Mouse (Mus musculus) liver, adult 2 months (tissue): ENCODE measurements around the gene Olfr1281. TPM values are rescaled to one million over a fixed set of nuclear protein-coding genes. Genes with fewer than 3 reads are reported as not detected.
"Not testable (repeated sequence)": the region's sequence is repeated elsewhere in the genome, so short reads cannot be mapped to it uniquely, and the experiment has no call there.

Source experiments
- DNase-seq: peaks from one replicate; pipeline ENCODE4 v3.0.0-alpha.2; 2011; ENCODE audit warnings: low read depth, low spot score; ENCODE audit errors: extremely low read depth
- H3K27ac ChIP-seq: fragments of 200-500 bp; replicated peaks from 2 replicates; pipeline ENCODE4 v1.5.1; 2012; ENCODE audit warnings: low read depth, mild to moderate bottlenecking, control low read depth, inconsistent platforms, low read length; ENCODE audit not compliant: insufficient read depth
- H3K27me3 ChIP-seq: fragments of 200-500 bp; 2 replicates; pipeline ENCODE4 v1.6.1; 2012; ENCODE audit warnings: mild to moderate bottlenecking, moderate library complexity, low read length, inconsistent platforms; ENCODE audit not compliant: control insufficient read depth, insufficient read depth
- H3K36me3 ChIP-seq: fragments of 200-500 bp; 2 replicates; pipeline ENCODE4 v1.6.1; 2012; ENCODE audit warnings: low read length, inconsistent platforms; ENCODE audit not compliant: control insufficient read depth, insufficient read depth
- H3K4me1 ChIP-seq: fragments of 200-500 bp; 2 replicates; pipeline ENCODE4 v1.6.1; 2011; ENCODE audit warnings: low read length; ENCODE audit not compliant: control insufficient read depth, insufficient read depth
- H3K4me3 ChIP-seq: fragments of 200-500 bp; 2 replicates; pipeline ENCODE4 v1.5.1; 2011; ENCODE audit warnings: low read depth, mild to moderate bottlenecking, control low read depth, low read length, moderate library complexity; ENCODE audit not compliant: insufficient read depth
- H3K79me2 ChIP-seq: fragments of 200-500 bp; 2 replicates; pipeline ENCODE4 v1.6.1; 2012; ENCODE audit warnings: inconsistent platforms, mild to moderate bottlenecking, low read length, moderate library complexity; ENCODE audit not compliant: control insufficient read depth, insufficient read depth
- H3K9ac ChIP-seq: fragments of 200-500 bp; 2 replicates; pipeline ENCODE4 v1.6.1; 2012; ENCODE audit warnings: low read depth, mild to moderate bottlenecking, control low read depth, inconsistent platforms, low read length
- CTCF ChIP-seq: fragments of 200-500 bp; IDR thresholded peaks from 2 replicates; pipeline ENCODE4 v1.5.1; 2011; ENCODE audit warnings: low read depth, low read length, control low read depth
- POLR2A ChIP-seq: fragments of 200-500 bp; IDR thresholded peaks from 2 replicates; pipeline ENCODE4 v1.6.1; 2011; ENCODE audit warnings: low read length, control low read depth; ENCODE audit not compliant: insufficient read depth; ENCODE audit errors: extremely low read depth
- WGBS: fragments of 180-500 bp; shearing (Covaris S2); methylation state at CpG from one replicate; pipeline ENCODE4 v1.1.7; 2018; 5-methylcytosine and 5-hydroxymethylcytosine counted together
- polyA plus RNA-seq: library from polyadenylated mRNA; depleted of rRNA; stranded (reverse); fragments of >200 nt; gene quantifications from 2 replicates; pipeline ENCODE4 v1.2.3, GENCODE M21; 2012; rRNA removed
- total RNA-seq: library from RNA; depleted of rRNA; stranded (reverse); fragments of >200 nt; gene quantifications from 2 replicates; pipeline ENCODE4 v1.2.3, GENCODE M21; 2014; rRNA removed

The Olfr1281 gene
- not detected in 2 replicates for total RNA-seq
- polyA plus RNA-seq, result not detected in 2 replicates

DNA sequence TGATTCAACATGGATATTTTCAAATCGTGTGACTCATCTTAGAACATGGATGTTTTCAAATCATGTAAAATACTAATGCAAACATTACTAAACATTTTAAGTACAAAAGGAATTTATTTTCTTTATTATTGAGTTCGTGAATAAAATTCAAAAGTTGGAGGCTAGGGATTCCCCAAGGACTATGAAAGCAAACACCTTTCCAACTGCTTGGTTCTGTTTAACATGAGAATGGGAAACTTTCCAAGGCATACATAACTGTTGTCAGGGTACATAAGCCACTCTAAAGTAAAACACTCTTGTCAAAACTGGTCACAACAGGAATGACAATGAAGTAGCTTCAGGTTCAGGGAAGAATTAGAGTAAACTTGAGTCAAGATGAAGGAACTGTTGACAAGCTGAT is at the start of gene Olfr1281:
Gene Olfr1281, plus strand, starts transcription at position 301 of the 400 bp plus-strand sequence.
- Histone ChIP-seq H3K27me3 (no peaks in the 10 kb centered on the region), H3K79me2 (no peaks in the 10 kb centered on the region), H3K36me3 (no peaks in the 10 kb centered on the region), H3K9ac (no peak within 1 kb of the TSS), H3K27ac (no peak within 1 kb of the TSS), H3K4me1 (no peaks in the 10 kb centered on the region), H3K4me3 (no peak within 1 kb of the TSS)
- 52% methylated on average over 2 of the region's 2 CpGs for WGBS
- no peak for TF ChIP-seq CTCF
- no peak for TF ChIP-seq POLR2A
- DNase-seq, result no peak

DNA sequence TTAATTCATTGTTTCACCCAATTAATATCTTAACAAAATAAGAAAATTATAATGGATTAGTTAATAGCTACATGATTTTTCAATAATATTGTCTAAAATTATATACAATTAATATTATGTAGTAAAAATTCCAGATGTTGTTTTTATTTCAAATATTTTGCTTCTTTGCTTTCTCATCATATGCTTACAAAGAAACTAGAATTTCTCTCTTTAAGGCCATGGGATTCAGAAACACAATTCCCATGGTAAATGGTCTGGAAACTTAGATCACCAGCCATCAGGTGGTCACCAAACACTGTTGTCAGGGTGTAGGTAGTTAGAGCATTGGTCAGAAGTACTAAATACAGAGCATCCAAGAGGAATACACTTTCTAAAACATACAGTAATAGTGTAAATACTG is 36.5 kb upstream of the Olfr1281 start, which contains the start of gene Olfr1278:
Gene Olfr1278, plus strand, starts transcription at position 301 of the 400 bp plus-strand sequence.
- no peak for TF ChIP-seq CTCF
- Histone ChIP-seq H3K4me1 (no peaks in the 10 kb centered on the region), H3K27me3 (no peaks in the 10 kb centered on the region), H3K36me3 (no peaks in the 10 kb centered on the region), H3K9ac (no peak within 1 kb of the TSS), H3K4me3 (no peak within 1 kb of the TSS), H3K79me2 (no peaks in the 10 kb centered on the region), H3K27ac (no peak within 1 kb of the TSS)
- no peak for DNase-seq

DNA sequence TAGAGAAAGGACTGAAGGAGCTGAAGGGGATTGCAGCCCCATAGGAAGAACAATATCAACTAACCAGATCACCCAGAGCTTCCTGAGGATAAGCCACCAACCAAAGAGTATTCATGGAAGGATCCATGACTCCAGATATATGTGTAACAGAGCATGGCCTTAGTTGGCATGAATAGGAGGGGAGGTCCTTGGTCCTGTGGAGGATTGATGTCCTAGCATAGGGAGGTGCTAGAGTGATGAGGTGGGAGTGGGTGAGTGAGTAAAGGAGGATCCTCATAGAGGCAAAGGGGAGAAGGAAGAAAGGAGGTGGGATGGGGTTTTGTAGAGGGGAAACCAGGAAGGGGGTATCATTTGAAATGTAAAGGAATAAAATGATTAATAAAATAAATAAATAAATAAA is 27.8 kb upstream of the Olfr1281 start:
- no peaks in the 10 kb centered on the region for H3K4me1 ChIP-seq
- H3K79me2 ChIP-seq, result no peaks in the 10 kb centered on the region
- TF ChIP-seq POLR2A, result no peak
- no peak for TF ChIP-seq CTCF
- no peak overlapping the region for H3K27ac ChIP-seq
- DNase-seq, result no peak
- no peak overlapping the region for H3K9ac ChIP-seq
- H3K36me3 ChIP-seq, result no peaks in the 10 kb centered on the region
- no peaks in the 10 kb centered on the region for H3K27me3 ChIP-seq
- no peak overlapping the region for H3K4me3 ChIP-seq

DNA sequence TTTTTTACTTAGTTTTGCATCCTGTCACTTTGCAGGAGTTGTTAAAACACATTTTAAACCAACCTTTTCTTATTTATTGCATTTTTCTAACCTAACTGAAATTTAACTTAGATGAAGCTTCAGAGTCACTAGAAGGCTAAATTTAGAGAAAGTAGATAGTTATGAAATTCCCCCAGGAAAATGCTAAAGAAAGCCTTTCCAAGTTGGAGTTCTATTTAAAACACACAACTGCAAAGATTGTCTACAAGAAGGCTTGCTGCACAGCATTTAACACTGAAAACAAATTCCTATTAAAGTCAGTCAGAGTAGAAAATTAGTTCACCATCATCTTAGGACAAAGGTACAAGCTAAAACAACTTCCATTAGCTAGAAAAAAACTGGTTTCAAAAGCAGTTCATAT is 25.9 kb upstream of the Olfr1281 start, which contains the start of gene Olfr1279:
Gene Olfr1279, plus strand, starts transcription at position 262 of the 400 bp plus-strand sequence.
- Histone ChIP-seq H3K27me3 (no peaks in the 10 kb centered on the region), H3K79me2 (no peaks in the 10 kb centered on the region), H3K4me1 (no peaks in the 10 kb centered on the region), H3K36me3 (no peaks in the 10 kb centered on the region), H3K4me3 (no peak within 1 kb of the TSS), H3K9ac (no peak within 1 kb of the TSS), H3K27ac (no peak within 1 kb of the TSS)
- DNase-seq, result no peak
- TF ChIP-seq POLR2A, result no peak
- no peak for TF ChIP-seq CTCF

DNA sequence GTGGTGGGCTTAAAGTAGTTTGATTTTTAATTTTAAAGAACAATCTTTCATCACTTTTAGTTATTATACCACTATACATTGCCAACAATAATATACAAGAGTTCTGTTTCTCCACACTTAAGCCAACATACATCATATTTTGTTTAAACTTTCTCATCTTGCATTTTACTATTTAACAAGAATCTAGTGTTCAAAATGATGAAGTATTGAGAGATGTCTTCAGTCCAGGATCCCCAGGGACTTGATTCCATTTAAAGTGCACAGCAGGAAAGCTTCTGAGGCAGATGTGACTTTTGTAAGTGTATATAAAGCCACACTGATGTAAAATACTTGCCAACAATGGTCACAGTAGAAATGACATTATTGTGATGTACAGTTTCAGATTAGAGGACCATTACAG is 12.6 kb upstream of the Olfr1281 start, which contains the start of gene Olfr1280:
Gene Olfr1280, plus strand, starts transcription at position 301 of the 400 bp plus-strand sequence.
- no peak for DNase-seq
- no peak within 1 kb of the TSS for H3K9ac ChIP-seq
- H3K27me3 ChIP-seq, result no peaks in the 10 kb centered on the region
- H3K36me3 ChIP-seq, result no peaks in the 10 kb centered on the region
- no peak within 1 kb of the TSS for H3K4me3 ChIP-seq
- H3K79me2 ChIP-seq, result no peaks in the 10 kb centered on the region
- TF ChIP-seq CTCF, result no peak
- TF ChIP-seq POLR2A, result no peak
- no peaks in the 10 kb centered on the region for H3K4me1 ChIP-seq
- no peak within 1 kb of the TSS for H3K27ac ChIP-seq

DNA sequence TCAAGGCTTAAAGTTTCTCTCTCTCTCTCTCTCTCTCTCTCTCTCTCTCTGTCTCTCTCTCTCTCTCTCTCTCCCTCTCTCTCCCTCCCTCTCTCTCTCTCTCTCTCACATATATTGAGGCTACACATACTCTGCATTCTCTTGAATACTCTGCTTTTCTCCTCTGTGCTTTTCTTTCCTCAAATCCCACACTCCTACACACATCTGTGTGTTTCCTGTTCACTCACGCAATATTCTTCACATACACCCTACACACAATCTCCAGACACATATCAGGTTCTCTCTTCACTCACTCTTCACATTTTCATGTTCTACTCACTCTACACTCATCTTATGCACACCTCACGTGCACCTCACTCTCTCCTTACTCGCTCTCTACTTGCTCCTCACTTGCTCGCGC is 7.4 kb downstream of the Olfr1281 start:
- DNase-seq, H3K27me3 ChIP-seq, H3K9ac ChIP-seq, H3K27ac ChIP-seq, H3K36me3 ChIP-seq, H3K4me3 ChIP-seq, H3K79me2 ChIP-seq, H3K4me1 ChIP-seq: not testable (repeated sequence)
- 83% methylated on average over 5 of the region's 5 CpGs for WGBS
